Mouse (Mus musculus) testis, adult 2 months (tissue): ENCODE measurements around the gene Gm13090. TPM values are rescaled to one million over a fixed set of nuclear protein-coding genes. Genes with fewer than 3 reads are reported as not detected.

Experiments
- H3K27ac ChIP-seq: fragments of 200-500 bp; 2 replicates; pipeline ENCODE4 v1.5.1; 2012; ENCODE audit warnings: low read depth, low read length; ENCODE audit not compliant: control insufficient read depth, insufficient read depth
- H3K27me3 ChIP-seq: fragments of 200-500 bp; 2 replicates; pipeline ENCODE4 v1.6.1; 2012; ENCODE audit warnings: mild to moderate bottlenecking, low read length, moderate library complexity; ENCODE audit not compliant: control insufficient read depth, insufficient read depth
- H3K36me3 ChIP-seq: fragments of 200-500 bp; 2 replicates; pipeline ENCODE4 v1.6.1; 2012; ENCODE audit warnings: mild to moderate bottlenecking, low read length; ENCODE audit not compliant: control insufficient read depth, insufficient read depth
- H3K4me1 ChIP-seq: fragments of 200-500 bp; 2 replicates; pipeline ENCODE4 v1.6.1; 2012; ENCODE audit warnings: low read length; ENCODE audit not compliant: control insufficient read depth, insufficient read depth
- H3K4me3 ChIP-seq: fragments of 200-500 bp; 2 replicates; pipeline ENCODE4 v1.5.1; 2012; ENCODE audit warnings: low read depth, mild to moderate bottlenecking, low read length, moderate library complexity, mixed read lengths; ENCODE audit not compliant: control insufficient read depth
- CTCF ChIP-seq: fragments of 200-500 bp; IDR thresholded peaks from 2 replicates; pipeline ENCODE4 v1.5.1; 2012; ENCODE audit warnings: low read depth, mild to moderate bottlenecking, inconsistent platforms, low read length, moderate library complexity; ENCODE audit not compliant: control insufficient read depth, insufficient read depth, insufficient replicate concordance
- POLR2A ChIP-seq: fragments of 200-500 bp; IDR thresholded peaks from 2 replicates; pipeline ENCODE4 v1.6.1; 2012; ENCODE audit warnings: low read depth, mild to moderate bottlenecking, inconsistent platforms, low read length, moderate library complexity; ENCODE audit not compliant: control insufficient read depth
- polyA plus RNA-seq: library from polyadenylated mRNA; depleted of rRNA; stranded (reverse); fragments of >200 nt; gene quantifications from 2 replicates; pipeline ENCODE4 v1.2.3, GENCODE M21; 2012; rRNA removed

Gm13090 gene
- polyA plus RNA-seq, 1 experiment, result not detected

GRCm38 (mm10) chr4:151140368-151140982, 51.1 kb downstream of the Gm13090 start:
- no peak overlapping the region for H3K27ac ChIP-seq
- H3K4me1 ChIP-seq, result peaks cover 25% of the 10 kb centered on the region
- no peaks in the 10 kb centered on the region for H3K36me3 ChIP-seq
- no peaks in the 10 kb centered on the region for H3K27me3 ChIP-seq
- H3K4me3 ChIP-seq, result no peak overlapping the region
- no peak for TF ChIP-seq POLR2A
- TF ChIP-seq CTCF, result no peak

Other genes with a start within 250 kb of the Gm13090 start
- 10.6 and 11.2 TPM in 2 replicates for gene Errfi1, start 235.7 kb upstream of the Gm13090 start, polyA plus RNA-seq
- gene Park7, start 175.1 kb upstream of the Gm13090 start, polyA plus RNA-seq, result 88.1 and 92.3 TPM in 2 replicates
- gene Tnfrsf9, start 175.0 kb upstream of the Gm13090 start, polyA plus RNA-seq, result 1.9 and 3.1 TPM in 2 replicates
- gene Uts2, start 92.5 kb upstream of the Gm13090 start, polyA plus RNA-seq, result not detected in 2 replicates
- 5.7 and 6.5 TPM in 2 replicates for gene Per3, start 44.9 kb upstream of the Gm13090 start, polyA plus RNA-seq
- 39.9 and 47.1 TPM in 2 replicates for gene Vamp3, start 31.6 kb upstream of the Gm13090 start, polyA plus RNA-seq